Mouse (Mus musculus) heart, adult 2 months (tissue): ENCODE results near the gene Fam32a.

ENCODE experiments used
- CTCF ChIP-seq: fragments of 200-600 bp; IDR thresholded peaks from 2 replicates; pipeline ENCODE4 v1.8.1; 2022; ENCODE audit warnings: antibody characterized with exemption, mild to moderate bottlenecking, moderate library complexity
- POLR2A ChIP-seq: fragments of 200-500 bp; IDR thresholded peaks from 2 replicates; pipeline ENCODE4 v1.6.1; 2011; ENCODE audit warnings: mild to moderate bottlenecking, low read depth, low read length, control low read depth; ENCODE audit not compliant: insufficient read depth

GRCm38 (mm10) chr8:72222656-72223055 lies 3.1 kb downstream of the Fam32a start:
- no peak for TF ChIP-seq CTCF
- no peak for TF ChIP-seq POLR2A
